Mouse (Mus musculus) gonadal fat pad, adult 2 months (tissue): Measurements from ENCODE around the gene AC161166.1. TPM values are rescaled to one million over a fixed set of nuclear protein-coding genes. Genes with fewer than 3 reads are reported as not detected.

Source experiments
- DNase-seq: peaks from one replicate; pipeline ENCODE4 v3.0.0-alpha.2; 2012; ENCODE audit warnings: low read depth
- polyA plus RNA-seq: library from polyadenylated mRNA; depleted of rRNA; stranded (reverse); fragments of >200 nt; gene quantifications from 2 replicates; pipeline ENCODE4 v1.2.3, GENCODE M21; 2012; rRNA removed

The AC161166.1 gene
- 0.35 and 0.72 TPM in 2 replicates for polyA plus RNA-seq

- no peak for DNase-seq
Observed at GRCm38 (mm10) chr7:24512355-24512754, at the start of gene AC161166.1. Gene AC161166.1, minus strand, starts transcription at chr7:24512455.

GRCm38 (mm10) chr7:24561450-24561849 lies 49.2 kb upstream of the AC161166.1 start:
- DNase-seq, result no peak

GRCm38 (mm10) chr7:24555786-24556185 lies 43.5 kb upstream of the AC161166.1 start:
- no peak for DNase-seq

GRCm38 (mm10) chr7:24551985-24552759 lies 39.9 kb upstream of the AC161166.1 start:
- peak; percentile 76 for DNase-seq

GRCm38 (mm10) chr7:24547534-24548036 lies 35.3 kb upstream of the AC161166.1 start:
- no peak for DNase-seq

GRCm38 (mm10) chr7:24546634-24547389 lies 34.6 kb upstream of the AC161166.1 start:
- DNase-seq, result peak; percentile 96

GRCm38 (mm10) chr7:24546068-24546614 lies 33.9 kb upstream of the AC161166.1 start, which contains the start of the genes Pinlyp and Xrcc1:
Gene Pinlyp, minus strand, starts transcription at chr7:24546118.
Gene Xrcc1, plus strand, starts transcription at chr7:24546289.
- DNase-seq, result no peak

- no peak for DNase-seq
Observed at GRCm38 (mm10) chr7:24544506-24544905, 32.3 kb upstream of the AC161166.1 start.

- DNase-seq, result peak; percentile 73
Observed at GRCm38 (mm10) chr7:24539686-24540085, 27.4 kb upstream of the AC161166.1 start.

- no peak for DNase-seq
Observed at GRCm38 (mm10) chr7:24538701-24539100, 26.4 kb upstream of the AC161166.1 start.

- DNase-seq, result no peak
Observed at GRCm38 (mm10) chr7:24538154-24538553, 25.9 kb upstream of the AC161166.1 start.

- DNase-seq, result no peak
Observed at GRCm38 (mm10) chr7:24537591-24537990, 25.3 kb upstream of the AC161166.1 start.

GRCm38 (mm10) chr7:24537081-24537480 lies 24.8 kb upstream of the AC161166.1 start:
- DNase-seq, result no peak

- DNase-seq, result no peak
Observed at GRCm38 (mm10) chr7:24534301-24534700, 22.0 kb upstream of the AC161166.1 start.

- DNase-seq, result no peak
Observed at GRCm38 (mm10) chr7:24533806-24534205, 21.6 kb upstream of the AC161166.1 start.

GRCm38 (mm10) chr7:24533031-24533571 lies 20.8 kb upstream of the AC161166.1 start:
- no peak for DNase-seq

GRCm38 (mm10) chr7:24531211-24531971 lies 19.1 kb upstream of the AC161166.1 start:
- no peak for DNase-seq

- DNase-seq, result peak; percentile 99
Observed at GRCm38 (mm10) chr7:24530062-24530931, 18.0 kb upstream of the AC161166.1 start, which contains the start of gene Irgq. Gene Irgq, plus strand, starts transcription at chr7:24530689.

GRCm38 (mm10) chr7:24529580-24529979 lies 17.3 kb upstream of the AC161166.1 start:
- DNase-seq, result no peak

GRCm38 (mm10) chr7:24528861-24529260 lies 16.6 kb upstream of the AC161166.1 start:
- no peak for DNase-seq
